9 mouse cellular contexts compared by ENCODE assay signal in genomic region chrX:101527356-101527755, GRCm38 (mm10). TPM values are rescaled to one million over a fixed set of nuclear protein-coding genes. Genes with fewer than 3 reads are reported as not detected.
DNase-seq lines count a peak whose midpoint lies in the region; ATAC-seq and TF ChIP-seq lines count a peak whose summit lies in the region.
"Had no signal": no experiment of that assay in that cellular context is flagged by ENCODE, and none has a peak within 500 bp of the region (broad histone marks: within the 10 kb centered on the region; RNA-seq: fewer than 3 reads in every experiment).

No protein-coding gene starts in this region.

- no peak for TF ChIP-seq CTCF in spleen, adult 2 months (IDR thresholded peaks at IDR 0.05; ENCODE audit: extremely low read depth, insufficient read depth, insufficient read length, insufficient replicate concordance)

- H3K9me3 ChIP-seq in midbrain, embryonic 13.5 days: no peaks in the 10 kb centered on the region
- H3K9me3 ChIP-seq in forebrain, embryonic 11.5 days (ENCODE audit: control insufficient read depth, low read length): no peaks in the 10 kb centered on the region
- H3K9me3 ChIP-seq: neural tube, embryonic 12.5 days had no signal

- TF ChIP-seq POLR2A in spleen, adult 2 months (IDR thresholded peaks at IDR 0.05; ENCODE audit: low read depth, low read length): no peak

- H3K9ac ChIP-seq in midbrain, embryonic 13.5 days (replicated peaks): no peak overlapping the region
- H3K9ac ChIP-seq in forebrain, embryonic 11.5 days (ENCODE audit: low read length): no peak overlapping the region
- H3K9ac ChIP-seq: neural tube, embryonic 12.5 days had no signal

- no peak overlapping the region for H3K4me2 ChIP-seq in midbrain, embryonic 13.5 days (replicated peaks)
- H3K4me2 ChIP-seq in forebrain, embryonic 11.5 days (ENCODE audit: low read depth, low read length, severe bottlenecking): no peak overlapping the region
- H3K4me2 ChIP-seq: neural tube, embryonic 12.5 days had no signal

- no peak overlapping the region for H3K27ac ChIP-seq in spleen, adult 2 months (ENCODE audit: insufficient read depth, low read length)
- no peak overlapping the region for H3K27ac ChIP-seq in midbrain, embryonic 13.5 days
- no peak overlapping the region for H3K27ac ChIP-seq in forebrain, embryonic 11.5 days (ENCODE audit: low read depth, low read length)
- H3K27ac ChIP-seq: neural tube, embryonic 12.5 days had no signal

- ATAC-seq in neutrophil, adult 5-6 weeks (ENCODE audit: extremely low read depth, insufficient number of reproducible peaks, low FRiP score, poor library complexity, severe bottlenecking): 0 out of 2 replicates have a peak, but pooled peaks have one; percentile 26
- ATAC-seq in midbrain, embryonic 13.5 days: no peak
- ATAC-seq in cerebellum, adult (ENCODE audit: insufficient number of reproducible peaks, low FRiP score, low TSS enrichment): no peak
- no peak for ATAC-seq in forebrain, embryonic 11.5 days (replicated peaks; ENCODE audit: low FRiP score)

- peak; percentile 5 to 11 for DNase-seq in spleen, adult 2 months (ENCODE audit: low read depth in 1 of 2, low spot score in 2 of 2)
- DNase-seq in spleen, adult 18-20 months: no peak
- DNase-seq in forelimb bud, embryonic 11.5 days (ENCODE audit: low read depth, low spot score): peak; percentile 8
- peak; percentile 4 to 45 for DNase-seq in kidney, postnatal 4 days
- DNase-seq in forebrain, embryonic 11.5 days (ENCODE audit: low spot score): no peak

- 62% methylated on average over 9 of the region's 9 CpGs for WGBS in spleen, adult 2 months
- 51% methylated on average over 9 of the region's 9 CpGs for WGBS in midbrain, embryonic 13.5 days
- WGBS in forebrain, embryonic 11.5 days: 57% methylated on average over 9 of the region's 9 CpGs

- no peaks in the 10 kb centered on the region for H3K27me3 ChIP-seq in spleen, adult 2 months (ENCODE audit: control insufficient read depth, insufficient read depth, low read length)
- H3K27me3 ChIP-seq in midbrain, embryonic 13.5 days: no peaks in the 10 kb centered on the region
- no peaks in the 10 kb centered on the region for H3K27me3 ChIP-seq in forebrain, embryonic 11.5 days (ENCODE audit: control insufficient read depth, insufficient read depth, low read length)
- H3K27me3 ChIP-seq: neural tube, embryonic 12.5 days had no signal

- H3K4me1 ChIP-seq in spleen, adult 2 months (ENCODE audit: control insufficient read depth, insufficient read depth, insufficient read length): no peaks in the 10 kb centered on the region
- H3K4me1 ChIP-seq in midbrain, embryonic 13.5 days (replicated peaks): no peaks in the 10 kb centered on the region
- no peaks in the 10 kb centered on the region for H3K4me1 ChIP-seq in forebrain, embryonic 11.5 days (replicated peaks; ENCODE audit: control insufficient read depth, insufficient read depth, low read length)
- H3K4me1 ChIP-seq: neural tube, embryonic 12.5 days had no signal

- no peaks in the 10 kb centered on the region for H3K36me3 ChIP-seq in spleen, adult 2 months (ENCODE audit: control insufficient read depth, insufficient read depth, low read length)
- no peaks in the 10 kb centered on the region for H3K36me3 ChIP-seq in midbrain, embryonic 13.5 days
- H3K36me3 ChIP-seq in forebrain, embryonic 11.5 days (ENCODE audit: control insufficient read depth, insufficient read depth, low read length): no peaks in the 10 kb centered on the region
- H3K36me3 ChIP-seq: neural tube, embryonic 12.5 days had no signal

- H3K4me3 ChIP-seq in spleen, adult 2 months (ENCODE audit: extremely low read depth, insufficient read depth, insufficient read length): peak overlapping the region; percentile 40
- no peak overlapping the region for H3K4me3 ChIP-seq in midbrain, embryonic 13.5 days (replicated peaks)
- H3K4me3 ChIP-seq in forebrain, embryonic 11.5 days (ENCODE audit: low read depth, low read length): no peak overlapping the region
- H3K4me3 ChIP-seq: neural tube, embryonic 12.5 days had no signal

RNA-seq across cellular contexts. Expression of gene Taf1, which starts 5.2 kb away (rescaled TPM):
- 2.4 and 3.0 TPM in 2 replicates for polyA plus RNA-seq in spleen, adult 2 months (2012; rRNA removed)
- total RNA-seq in neutrophil, adult 5-6 weeks (2017): 70.5 and 76.2 TPM in 2 replicates
- 18.6 and 19.7 TPM in 2 replicates for polyA plus RNA-seq in midbrain, embryonic 13.5 days (2015; fragmentation: Nextera tagmentation; extraction: Ambion mirVana)
- polyA plus RNA-seq in forebrain, embryonic 11.5 days (2014; fragmentation: Nextera tagmentation; extraction: Ambion mirVana): 28.3 and 30.2 TPM in 2 replicates

Comparison
In these comparisons a context has a peak if more than half of its experiments do, and no peak if none do; other contexts are left out.
1. DNase-seq: peak in spleen, adult 2 months (2 of 2), forelimb bud, embryonic 11.5 days (single experiment) and kidney, postnatal 4 days (2 of 2); none in spleen, adult 18-20 months (0 of 2) and forebrain, embryonic 11.5 days (single experiment).